Mouse (Mus musculus): ENCODE measurements around the gene Cntrl.

- no peak for TF ChIP-seq CTCF (conservative IDR thresholded peaks at IDR 0.05; ENCODE audit: low read length)
- no peak for TF ChIP-seq POU5F1 (IDR thresholded peaks at IDR 0.05; ENCODE audit: borderline replicate concordance, low read length)
- no peak for TF ChIP-seq NANOG (IDR thresholded peaks at IDR 0.05; ENCODE audit: borderline replicate concordance, low read length)
These were observed 62.1 kb downstream of the Cntrl start for GRCm38 (mm10) chr2:35171341-35171861.

All from E14TG2a.4 (cell line).